Mouse (Mus musculus) kidney, adult 18-20 months (tissue): Measurements from ENCODE around the gene Pcmtd2.
"Not testable (repeated sequence)": the region's sequence is repeated elsewhere in the genome, so short reads cannot be mapped to it uniquely, and the experiment has no call there.

Source experiments
- DNase-seq: peaks from one replicate; pipeline ENCODE4 v3.0.0; 2021

The Pcmtd2 gene

GRCm38 (mm10) chr2:181837372-181838292, at the start of gene Pcmtd2:
Gene Pcmtd2, plus strand, starts transcription at chr2:181837854.
- peak; percentile 94 for DNase-seq

GRCm38 (mm10) chr2:181789396-181789795, 48.3 kb upstream of the Pcmtd2 start:
- no peak for DNase-seq

- DNase-seq, result not testable (repeated sequence)
These were observed 44.5 kb upstream of the Pcmtd2 start for GRCm38 (mm10) chr2:181793186-181793585.

GRCm38 (mm10) chr2:181795641-181796130, 42.0 kb upstream of the Pcmtd2 start:
- no peak for DNase-seq

GRCm38 (mm10) chr2:181797672-181798071, 40.0 kb upstream of the Pcmtd2 start:
- DNase-seq, result no peak

GRCm38 (mm10) chr2:181829032-181829650, 8.5 kb upstream of the Pcmtd2 start:
- no peak for DNase-seq

- DNase-seq, result no peak
These were observed 4.9 kb upstream of the Pcmtd2 start for GRCm38 (mm10) chr2:181832745-181833144.

- DNase-seq, result peak; percentile 21
These were observed 633 bp downstream of the Pcmtd2 start for GRCm38 (mm10) chr2:181838293-181838680.

GRCm38 (mm10) chr2:181845709-181846394, 8.2 kb downstream of the Pcmtd2 start:
- no peak for DNase-seq

GRCm38 (mm10) chr2:181863791-181864535, 26.3 kb downstream of the Pcmtd2 start, which contains the start of gene Polr3k:
Gene Polr3k, plus strand, starts transcription at chr2:181864337.
- DNase-seq, result peak; percentile 92

- no peak for DNase-seq
These were observed 26.8 kb downstream of the Pcmtd2 start for GRCm38 (mm10) chr2:181864536-181864860.

GRCm38 (mm10) chr2:181866931-181867330, 29.3 kb downstream of the Pcmtd2 start:
- peak; percentile 76 for DNase-seq

- no peak for DNase-seq
These were observed 33.4 kb downstream of the Pcmtd2 start for GRCm38 (mm10) chr2:181871039-181871438.

GRCm38 (mm10) chr2:181878903-181879302, 41.2 kb downstream of the Pcmtd2 start:
- DNase-seq, result no peak

GRCm38 (mm10) chr2:181883022-181883749, 45.5 kb downstream of the Pcmtd2 start:
- DNase-seq, result no peak
